In the genomic region with DNA sequence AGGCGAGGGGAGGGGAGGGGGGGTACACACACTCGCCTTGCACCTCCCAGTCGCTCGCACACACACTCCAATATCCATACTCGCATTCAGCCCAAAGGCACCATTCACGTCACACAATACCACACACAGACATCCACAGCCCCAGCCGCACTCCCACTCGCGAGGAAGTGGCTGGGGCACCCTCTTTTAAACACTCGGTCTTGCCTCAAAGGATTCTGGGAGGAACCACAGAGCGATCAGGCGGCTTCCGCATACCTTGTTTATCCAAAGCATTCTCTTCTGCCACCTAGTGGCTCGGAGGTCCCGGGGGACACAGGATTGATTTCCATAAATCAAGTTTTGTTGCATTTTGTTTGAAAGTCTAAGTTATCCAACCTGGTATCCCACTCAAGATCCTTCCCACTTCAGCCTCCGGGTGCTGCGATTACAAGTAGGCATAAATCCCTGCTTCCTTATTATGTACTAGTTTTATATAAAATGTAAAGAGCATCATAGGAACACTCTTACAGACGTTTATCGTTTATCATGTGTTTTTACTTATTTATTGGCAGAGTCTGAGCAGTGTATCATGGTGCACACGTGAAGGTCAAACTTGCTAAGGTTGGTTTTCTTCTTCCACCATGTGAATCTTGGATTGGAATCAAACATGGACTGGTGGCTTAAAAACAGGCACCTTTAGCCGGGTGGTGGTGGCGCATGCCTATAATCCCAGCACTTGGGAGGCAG, we compare ENCODE assay signal across 1 mouse cellular context.
TF ChIP-seq lines count a peak whose summit lies in the region.

No protein-coding gene starts in this region.

TF ChIP-seq in ES-E14, 5 proteins besides CTCF, POLR2A, EP300 and RAD21:
- TF ChIP-seq ZNF384 (IDR thresholded peaks at IDR 0.05; ENCODE audit: low read depth, low read length), result no peak
- TF ChIP-seq CHD2 (IDR thresholded peaks at IDR 0.05; ENCODE audit: low read depth, low read length), result no peak
- TF ChIP-seq ZC3H11A (IDR thresholded peaks at IDR 0.05; ENCODE audit: borderline replicate concordance, low read depth, low read length), result peak; percentile 45; the same call in 1 of the 2 replicates
- TF ChIP-seq HCFC1 (IDR thresholded peaks at IDR 0.05; ENCODE audit: borderline replicate concordance, insufficient read depth, low read length), result peak; percentile 80
- TF ChIP-seq MAFK (IDR thresholded peaks at IDR 0.05; ENCODE audit: insufficient read depth, low read depth, low read length), result no peak
